14 mouse cellular contexts compared by ENCODE assay signal in the genomic region with DNA sequence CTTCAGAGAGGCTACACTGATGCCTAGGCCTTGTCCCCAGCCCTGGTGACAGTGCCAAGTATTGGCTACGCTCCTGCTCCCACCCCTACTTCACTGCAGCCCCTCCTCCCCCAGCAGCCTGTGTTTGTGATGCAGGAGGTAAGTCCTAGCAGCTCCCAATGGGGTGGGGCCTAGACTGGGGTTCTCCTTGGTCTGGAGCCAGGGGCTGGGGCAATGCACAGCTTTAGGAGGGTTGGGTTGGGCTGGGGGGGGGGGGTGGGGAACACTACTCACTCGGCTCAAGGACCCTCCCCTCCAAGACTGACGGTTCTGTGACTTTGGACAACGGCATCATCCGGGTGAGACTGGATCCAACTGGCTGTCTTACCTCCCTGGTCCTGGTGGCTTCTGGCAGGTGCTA.
"Had no signal": no experiment of that assay in that cellular context is flagged by ENCODE, and none has a peak within 500 bp of the region (broad histone marks: within the 10 kb centered on the region; RNA-seq: fewer than 3 reads in every experiment).

No protein-coding gene starts in this region.

- H3K4me2 ChIP-seq: limb, embryonic 12.5 days; liver, embryonic 15.5 days; neural tube, embryonic 13.5 days had no signal

- H3K9me3 ChIP-seq: limb, embryonic 12.5 days; liver, embryonic 15.5 days; neural tube, embryonic 13.5 days had no signal

- H3K4me3 ChIP-seq: layer of hippocampus, adult 2 months; limb, embryonic 12.5 days; liver, embryonic 15.5 days; neural tube, embryonic 13.5 days had no signal

- H3K4me1 ChIP-seq: limb, embryonic 12.5 days; liver, embryonic 15.5 days; neural tube, embryonic 13.5 days had no signal

- H3K27me3 ChIP-seq: limb, embryonic 12.5 days; liver, embryonic 15.5 days; neural tube, embryonic 13.5 days had no signal

- ATAC-seq: inflammation-experienced regulatory T-cells, adult 6 months; intestine, postnatal 0 days had no signal

- DNase-seq: kidney, adult 8-10 months; kidney, postnatal 4 days; liver; lung, adult 2 months; lung, postnatal 14 days; right cerebral cortex, adult 18-20 months; right cerebral cortex, postnatal 25 days; thymus, postnatal 36 days had no signal

- H3K27ac ChIP-seq: layer of hippocampus, adult 2 months; limb, embryonic 12.5 days; liver, embryonic 15.5 days; neural tube, embryonic 13.5 days had no signal

- H3K9ac ChIP-seq: limb, embryonic 12.5 days; liver, embryonic 15.5 days; neural tube, embryonic 13.5 days had no signal
